8 mouse cellular contexts compared by ENCODE assay signal in genomic region chr5:139084831-139085519, GRCm38 (mm10).
DNase-seq lines count a peak whose midpoint lies in the region; ATAC-seq and TF ChIP-seq lines count a peak whose summit lies in the region.

No protein-coding gene starts in this region.

- ATAC-seq in forebrain, embryonic 14.5 days, result no peak
- ATAC-seq in forebrain, embryonic 13.5 days, result no peak
- peak; percentile 44; the same call in 1 of the 2 replicates for ATAC-seq in kidney, embryonic 16.5 days (ENCODE audit: low FRiP score, low TSS enrichment)
- 0 out of 2 replicates have a peak, but pooled peaks have one; percentile 30 for ATAC-seq in midbrain, embryonic 15.5 days (replicated peaks)

- no peaks in the 10 kb centered on the region for H3K36me3 ChIP-seq in forebrain, embryonic 14.5 days (ENCODE audit: control insufficient read depth, insufficient read depth, low read length)
- H3K36me3 ChIP-seq in forebrain, embryonic 13.5 days (ENCODE audit: poor library complexity, severe bottlenecking), result no peaks in the 10 kb centered on the region
- H3K36me3 ChIP-seq in kidney, embryonic 16.5 days (ENCODE audit: insufficient read depth, low read length), result no peaks in the 10 kb centered on the region
- H3K36me3 ChIP-seq in midbrain, embryonic 15.5 days (replicated peaks), result 0 out of 2 replicates have a peak, but pooled peaks cover 3% of the 10 kb centered on the region

- H3K4me2 ChIP-seq in forebrain, embryonic 14.5 days (ENCODE audit: low read length), result no peak overlapping the region
- no peak overlapping the region for H3K4me2 ChIP-seq in forebrain, embryonic 13.5 days
- no peak overlapping the region for H3K4me2 ChIP-seq in kidney, embryonic 16.5 days (replicated peaks; ENCODE audit: low read depth, low read length)
- no peak overlapping the region for H3K4me2 ChIP-seq in midbrain, embryonic 15.5 days

- H3K9ac ChIP-seq in forebrain, embryonic 14.5 days (ENCODE audit: low read length), result no peak overlapping the region
- H3K9ac ChIP-seq in forebrain, embryonic 13.5 days, result no peak overlapping the region
- H3K9ac ChIP-seq in kidney, embryonic 16.5 days (replicated peaks; ENCODE audit: low read length), result no peak overlapping the region
- no peak overlapping the region for H3K9ac ChIP-seq in midbrain, embryonic 15.5 days

- H3K27me3 ChIP-seq in forebrain, embryonic 14.5 days (replicated peaks; ENCODE audit: control insufficient read depth, insufficient read depth, low read length), result no peaks in the 10 kb centered on the region
- H3K27me3 ChIP-seq in forebrain, embryonic 13.5 days, result no peaks in the 10 kb centered on the region
- H3K27me3 ChIP-seq in kidney, embryonic 16.5 days (ENCODE audit: insufficient read depth, low read length), result no peaks in the 10 kb centered on the region
- no peaks in the 10 kb centered on the region for H3K27me3 ChIP-seq in midbrain, embryonic 15.5 days (replicated peaks)

- TF ChIP-seq CTCF in bone marrow macrophage, adult 2 months (IDR thresholded peaks at IDR 0.05; ENCODE audit: low read depth, low read length), result peak; percentile 36

- H3K4me3 ChIP-seq in forebrain, embryonic 14.5 days (ENCODE audit: low read depth, low read length), result no peak overlapping the region
- no peak overlapping the region for H3K4me3 ChIP-seq in forebrain, embryonic 13.5 days
- H3K4me3 ChIP-seq in bone marrow macrophage, adult 2 months (ENCODE audit: insufficient read depth, low read length), result no peak overlapping the region
- H3K4me3 ChIP-seq in kidney, embryonic 16.5 days (ENCODE audit: low read length), result no peak overlapping the region
- no peak overlapping the region for H3K4me3 ChIP-seq in midbrain, embryonic 15.5 days

- no peaks in the 10 kb centered on the region for H3K4me1 ChIP-seq in forebrain, embryonic 14.5 days (ENCODE audit: control insufficient read depth, insufficient read depth, low read length)
- peaks cover 5% of the 10 kb centered on the region; the same call in 1 of the 2 replicates for H3K4me1 ChIP-seq in forebrain, embryonic 13.5 days
- peaks cover 14% of the 10 kb centered on the region for H3K4me1 ChIP-seq in bone marrow macrophage, adult 2 months (ENCODE audit: control insufficient read depth, insufficient read depth, low read length)
- peaks cover 25% of the 10 kb centered on the region for H3K4me1 ChIP-seq in kidney, embryonic 16.5 days (ENCODE audit: insufficient read depth, low read length)
- H3K4me1 ChIP-seq in midbrain, embryonic 15.5 days, result 0 out of 2 replicates have a peak, but pooled peaks cover 4% of the 10 kb centered on the region

- no peak overlapping the region for H3K27ac ChIP-seq in forebrain, embryonic 14.5 days (ENCODE audit: low read depth, low read length)
- no peak overlapping the region for H3K27ac ChIP-seq in forebrain, embryonic 13.5 days
- H3K27ac ChIP-seq in bone marrow macrophage, adult 2 months (ENCODE audit: insufficient read depth, low read depth, low read length), result no peak overlapping the region
- H3K27ac ChIP-seq in kidney, embryonic 16.5 days (ENCODE audit: low read length), result no peak overlapping the region
- no peak overlapping the region for H3K27ac ChIP-seq in midbrain, embryonic 15.5 days

- 83% methylated on average over 7 of the region's 7 CpGs for WGBS in forebrain, embryonic 14.5 days
- 82% methylated on average over 7 of the region's 7 CpGs for WGBS in forebrain, embryonic 13.5 days
- 72% methylated on average over 7 of the region's 7 CpGs for WGBS in kidney, embryonic 16.5 days
- 79% methylated on average over 7 of the region's 7 CpGs for WGBS in midbrain, embryonic 15.5 days

- no peaks in the 10 kb centered on the region; the same call in 1 of the 2 replicates for H3K9me3 ChIP-seq in forebrain, embryonic 14.5 days (replicated peaks; ENCODE audit: control insufficient read depth, low read length)
- no peaks in the 10 kb centered on the region for H3K9me3 ChIP-seq in forebrain, embryonic 13.5 days (replicated peaks)
- no peaks in the 10 kb centered on the region for H3K9me3 ChIP-seq in kidney, embryonic 16.5 days (ENCODE audit: low read length)
- no peaks in the 10 kb centered on the region for H3K9me3 ChIP-seq in midbrain, embryonic 15.5 days

- DNase-seq in forebrain, embryonic 14.5 days (ENCODE audit: low spot score), result peak; percentile 27
- peak; percentile 59 for DNase-seq in 416B (ENCODE audit: low read depth)
- DNase-seq in heart, adult 8-10 months (ENCODE audit: low spot score), result peak; percentile 44
- DNase-seq in thymus, postnatal 14 days, result no peak

- no peak for TF ChIP-seq POLR2A in bone marrow macrophage, adult 2 months (IDR thresholded peaks at IDR 0.05; ENCODE audit: borderline replicate concordance, low read depth, low read length)

Comparison
In these comparisons a context has a peak if more than half of its experiments do, and no peak if none do; other contexts are left out.
1. ATAC-seq: peak in kidney, embryonic 16.5 days (single experiment) and midbrain, embryonic 15.5 days (single experiment); none in forebrain, embryonic 14.5 days (single experiment) and forebrain, embryonic 13.5 days (single experiment).